Mouse (Mus musculus): ENCODE results near the gene Rps19.
A peak's percentile ranks its signal among the peaks of the same experiment; 100 is the strongest.

Rps19 gene

GRCm38 (mm10) chr7:24902630-24903443 lies 18.7 kb downstream of the Rps19 start, which contains the start of gene Arhgef1:
Arhgef1 (plus strand) TSS chr7:24902912.
- peak; percentile 85 for DNase-seq (ENCODE audit: low read depth, low spot score)

- peak; percentile 44 for DNase-seq (ENCODE audit: low read depth, low spot score)
Observed at GRCm38 (mm10) chr7:24903444-24903825, 19.3 kb downstream of the Rps19 start.

GRCm38 (mm10) chr7:24904070-24904483 lies 19.9 kb downstream of the Rps19 start:
- peak; percentile 97 for DNase-seq (ENCODE audit: low read depth, low spot score)

- DNase-seq (ENCODE audit: low read depth, low spot score), result peak; percentile 81
Observed at GRCm38 (mm10) chr7:24904936-24905335, 20.8 kb downstream of the Rps19 start.

GRCm38 (mm10) chr7:24906551-24906950 lies 22.4 kb downstream of the Rps19 start:
- DNase-seq (ENCODE audit: low read depth, low spot score), result peak; percentile 49

GRCm38 (mm10) chr7:24907211-24907748 lies 23.1 kb downstream of the Rps19 start:
- peak; percentile 87 for DNase-seq (ENCODE audit: low read depth, low spot score)

- DNase-seq (ENCODE audit: low read depth, low spot score), result no peak
Observed at GRCm38 (mm10) chr7:24912480-24912879, 28.3 kb downstream of the Rps19 start.

- no peak for DNase-seq (ENCODE audit: low read depth, low spot score)
Observed at GRCm38 (mm10) chr7:24918763-24919323, 34.7 kb downstream of the Rps19 start.

GRCm38 (mm10) chr7:24919728-24920127 lies 35.6 kb downstream of the Rps19 start:
- DNase-seq (ENCODE audit: low read depth, low spot score), result no peak

GRCm38 (mm10) chr7:24930475-24930874 lies 46.3 kb downstream of the Rps19 start:
- no peak for DNase-seq (ENCODE audit: low read depth, low spot score)

GRCm38 (mm10) chr7:24931651-24932050 lies 47.5 kb downstream of the Rps19 start:
- DNase-seq (ENCODE audit: low read depth, low spot score), result no peak

All from CD4-positive, CD25-positive, alpha-beta regulatory T cell, adult 2 months (primary cell).